Mouse (Mus musculus) layer of hippocampus, postnatal 10 days (tissue): ENCODE measurements around the gene Insyn1. TPM values are rescaled to one million over a fixed set of nuclear protein-coding genes. Genes with fewer than 3 reads are reported as not detected.

Experiments used
- DNase-seq, 2 experiments: peaks; one replicate each; pipeline ENCODE4 v3.0.0; 2021; ENCODE audit warnings: low spot score in 2 of 2
- total RNA-seq, 2 experiments: library from RNA; stranded (reverse); gene quantifications; 2 replicates each; pipeline ENCODE4 v1.2.3; 2021

The Insyn1 gene
- total RNA-seq, 2 experiments from 2014 or later: 145 TPM

DNA sequence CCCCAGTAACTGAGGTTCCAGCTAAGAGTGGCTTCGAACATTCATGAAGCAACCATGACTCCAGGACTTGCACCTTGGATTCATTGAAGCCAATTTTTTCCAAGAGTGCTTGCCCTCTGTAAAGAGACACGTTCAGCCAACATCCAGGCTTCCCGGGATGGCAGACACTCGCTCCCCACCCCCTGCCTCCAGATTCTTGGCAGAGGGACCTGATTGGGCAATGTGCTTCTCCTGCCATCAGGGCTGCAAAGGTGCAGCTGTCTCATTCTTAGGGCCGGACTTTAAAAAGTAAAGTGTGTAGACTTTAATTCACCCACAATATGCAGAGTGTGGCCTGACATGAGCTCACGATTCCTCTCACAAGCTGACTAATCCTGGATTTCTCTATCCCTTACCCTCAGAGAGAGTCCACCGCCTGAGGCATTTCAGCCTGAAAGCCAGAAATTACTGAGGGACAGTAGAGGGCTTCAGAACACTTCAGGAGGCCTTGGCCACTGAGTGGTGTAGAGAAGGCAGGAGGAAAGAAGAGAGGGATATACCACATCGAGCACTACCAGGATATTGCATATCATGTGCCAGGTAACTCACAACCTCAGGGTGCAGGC lies 15.1 kb upstream of the Insyn1 start:
- no peak for DNase-seq

- no peak for DNase-seq
Observed at GRCm38 (mm10) chr9:58487076-58487475, 1.3 kb upstream of the Insyn1 start.

DNA sequence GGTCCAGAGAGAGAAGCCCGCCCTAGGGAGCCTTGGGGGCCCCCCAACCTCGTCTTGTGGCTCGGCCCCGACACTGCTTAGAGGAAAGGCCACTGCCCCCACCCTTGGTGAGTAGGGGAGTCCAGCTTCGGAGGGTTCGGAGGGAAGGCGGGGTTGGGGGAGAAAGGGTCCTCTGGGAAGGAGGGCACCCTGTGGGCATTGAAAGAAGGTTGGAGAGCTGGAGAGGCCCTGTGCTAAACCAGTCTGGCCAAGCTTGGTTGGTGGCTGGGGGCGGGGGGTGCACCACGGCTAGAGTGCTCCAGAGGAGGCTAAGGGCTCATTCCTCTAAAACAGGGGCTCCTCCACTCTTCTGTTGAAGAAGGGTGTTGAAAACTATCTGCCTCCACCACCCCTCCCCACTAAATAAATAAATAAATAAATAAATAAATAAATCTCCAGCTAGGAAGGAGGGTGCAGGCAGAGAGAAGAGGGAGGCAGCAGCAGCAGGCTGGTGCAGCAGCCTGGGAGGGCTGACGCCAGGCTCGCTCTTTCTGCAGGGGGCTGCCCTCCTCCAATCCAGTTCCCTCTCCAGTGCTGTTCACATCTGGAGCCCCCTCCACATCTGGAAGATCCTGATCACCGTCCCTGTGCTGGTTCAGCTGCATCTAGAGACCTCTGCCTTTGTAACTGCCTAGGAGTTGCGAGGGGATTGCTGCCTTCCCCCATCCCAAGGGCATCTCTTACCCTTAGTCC lies 896 bp downstream of the Insyn1 start:
- DNase-seq: peak; percentile 52 to 58

DNA sequence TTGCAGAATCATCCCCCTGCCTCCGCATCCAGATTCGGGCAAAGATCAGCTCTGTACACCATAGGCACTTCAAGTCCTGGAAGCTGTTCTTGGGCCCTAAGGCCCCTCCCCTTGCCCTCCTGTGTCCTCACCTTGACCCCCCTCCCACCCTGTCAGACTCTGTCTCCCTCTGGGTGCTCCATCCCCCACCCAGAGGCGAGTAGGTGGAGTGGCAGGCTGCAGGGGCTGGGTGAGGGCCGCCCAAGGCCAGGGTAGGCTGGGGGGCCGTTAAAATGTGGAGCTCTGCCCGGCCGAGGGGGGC lies 1.4 kb downstream of the Insyn1 start:
- no peak for DNase-seq

DNA sequence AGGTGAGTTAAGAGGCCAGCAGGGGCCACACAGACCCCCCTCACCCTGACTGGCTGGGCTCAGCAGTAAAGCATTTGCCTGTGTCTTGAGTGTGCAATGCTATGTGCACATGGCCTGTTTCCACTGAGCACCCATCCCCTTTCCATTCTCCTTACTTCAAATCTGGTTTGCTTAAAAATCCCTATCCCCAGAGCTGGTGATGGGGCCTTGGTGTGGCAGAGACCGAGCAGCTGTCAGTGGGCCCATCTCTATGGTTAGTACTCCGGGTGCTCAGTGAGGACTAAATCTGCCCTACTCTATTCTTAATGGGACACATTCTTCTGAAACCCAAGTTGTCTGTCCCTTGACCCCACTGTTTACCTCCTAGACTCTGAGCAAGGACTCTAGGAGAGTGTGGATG lies 2.0 kb downstream of the Insyn1 start:
- DNase-seq: no peak

DNA sequence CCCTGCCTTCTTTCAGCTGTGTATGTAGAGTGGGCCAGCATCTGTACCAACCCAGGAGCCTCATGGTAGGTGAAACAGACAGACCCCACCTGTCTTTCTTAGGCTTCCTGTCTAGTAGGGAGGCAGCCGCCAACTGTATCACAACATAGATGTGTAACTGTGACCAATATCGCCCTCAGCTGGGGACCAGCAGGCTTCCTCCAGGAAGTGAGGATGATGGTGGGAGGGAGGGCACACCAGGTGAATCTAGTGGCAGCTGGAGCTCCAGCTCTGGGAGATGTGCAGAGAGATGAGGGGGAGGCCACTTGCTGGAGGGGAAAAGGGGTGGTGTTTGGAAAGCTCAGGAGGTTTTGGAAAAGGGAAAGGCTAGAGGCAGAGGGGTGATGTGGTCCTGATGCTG lies 6.6 kb downstream of the Insyn1 start:
- DNase-seq: no peak

DNA sequence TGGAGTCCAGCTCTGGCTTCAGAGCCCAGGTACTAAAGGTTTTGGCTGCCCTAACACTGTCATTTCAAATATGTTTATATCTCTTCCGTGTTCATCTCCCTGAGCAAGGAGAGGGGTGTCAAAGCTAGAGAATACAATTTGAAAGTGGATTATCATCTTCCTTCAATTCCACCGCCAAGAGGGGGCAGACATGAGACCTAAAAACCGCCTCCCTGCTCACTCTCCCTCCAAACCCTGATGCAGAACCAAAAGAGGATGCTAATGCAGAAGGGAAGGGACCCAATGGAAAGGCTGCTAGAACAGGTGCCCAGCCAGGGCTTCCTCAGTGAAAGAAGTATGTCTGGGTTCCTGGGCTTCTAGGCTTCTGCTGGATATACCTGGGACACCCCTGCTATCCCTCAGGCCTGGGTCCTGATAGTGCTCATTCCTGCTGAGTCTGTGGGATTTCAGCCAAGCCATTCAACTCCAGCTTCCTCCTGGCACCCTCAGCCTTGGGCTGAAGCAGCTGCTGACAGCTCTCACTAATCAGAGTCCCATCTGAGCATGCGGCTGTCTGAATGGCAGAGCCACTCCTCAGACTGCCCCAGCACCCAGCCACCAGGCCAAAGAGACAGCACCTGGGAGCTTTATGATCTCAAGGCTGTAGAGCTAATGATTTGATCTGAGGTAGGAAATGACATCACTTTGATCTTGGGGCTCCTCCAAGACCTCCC lies 8.2 kb downstream of the Insyn1 start:
- peak; percentile 51 to 54 for DNase-seq

DNA sequence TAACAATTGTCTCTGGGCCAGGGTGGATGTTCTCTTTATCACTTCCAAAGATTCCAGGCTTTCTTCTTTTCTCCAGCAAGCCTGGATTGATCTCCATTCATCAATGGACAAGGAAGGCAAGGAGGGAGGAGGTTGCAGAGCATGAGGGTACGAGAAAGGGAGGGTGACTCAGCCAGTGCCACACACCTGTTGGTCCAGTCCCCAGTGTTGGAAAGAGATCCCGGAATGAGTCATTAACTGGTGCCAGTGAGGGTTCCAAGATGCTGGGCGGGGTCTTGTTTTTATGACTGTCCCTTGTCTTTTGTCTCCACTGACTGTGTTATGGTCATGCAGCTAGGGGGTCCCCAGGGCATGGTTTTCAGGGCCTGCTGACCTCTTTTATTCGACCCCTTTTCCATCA lies 9.5 kb downstream of the Insyn1 start:
- no peak for DNase-seq

DNA sequence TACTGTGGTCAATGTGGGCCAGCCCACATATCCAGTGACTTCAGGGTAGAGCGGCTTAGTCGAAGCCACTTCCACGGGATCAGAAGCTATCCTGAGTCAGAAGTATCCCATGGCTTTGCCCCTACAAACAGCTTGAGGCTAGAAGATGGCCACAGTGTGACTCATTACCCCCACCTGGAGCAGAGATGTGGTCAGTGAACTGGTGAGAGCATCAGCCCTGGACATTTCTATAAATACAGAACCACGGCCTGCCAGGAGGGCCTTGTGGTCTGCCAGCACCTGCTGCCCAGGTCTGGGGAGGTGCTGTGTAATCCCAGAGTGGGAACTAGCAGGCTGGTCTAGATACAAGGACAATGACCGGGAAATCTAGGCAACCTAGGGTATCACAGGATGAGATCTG lies 12.5 kb downstream of the Insyn1 start:
- DNase-seq: no peak

- no peak for DNase-seq
Observed at GRCm38 (mm10) chr9:58507216-58508005, 19.0 kb downstream of the Insyn1 start.

DNA sequence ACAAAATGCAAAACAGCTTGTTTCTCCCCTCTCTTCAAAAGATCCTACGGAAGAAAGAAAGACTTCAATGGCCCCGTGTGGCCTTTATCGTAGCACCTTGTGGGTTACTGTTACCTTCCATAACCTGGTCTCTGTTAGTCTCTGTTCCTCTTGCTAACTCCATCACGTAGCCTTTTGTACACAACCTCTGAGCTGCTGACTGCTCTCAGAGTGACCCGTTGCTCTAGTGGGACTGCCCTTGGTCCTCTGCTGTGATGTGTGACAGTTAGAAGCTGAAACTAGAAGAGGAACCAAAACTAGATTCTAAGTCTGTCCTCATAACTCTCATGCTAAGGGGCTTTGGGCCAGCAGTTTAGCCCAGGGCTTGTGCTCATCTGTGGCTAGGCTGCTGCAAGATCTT lies 22.0 kb downstream of the Insyn1 start:
- DNase-seq: no peak

DNA sequence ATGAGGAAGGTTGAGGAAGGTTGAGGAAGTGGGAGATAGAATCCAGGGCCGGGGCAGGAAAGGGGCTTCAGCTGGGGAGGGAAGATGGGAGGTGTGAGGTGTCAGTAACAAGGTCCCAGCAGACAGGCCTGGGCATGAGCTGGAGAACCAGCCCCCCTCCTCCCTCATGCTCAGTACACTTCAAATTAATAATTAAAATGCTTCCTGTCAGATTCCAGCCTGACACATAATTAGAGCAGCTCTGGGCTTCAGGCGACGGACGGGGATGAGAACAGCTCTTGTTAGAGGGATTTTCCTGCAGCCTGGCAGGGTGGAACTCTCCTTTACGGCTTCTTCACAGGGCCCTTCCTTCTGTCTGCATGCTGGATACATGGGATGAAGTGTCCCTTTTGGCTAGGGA lies 25.3 kb downstream of the Insyn1 start:
- no peak for DNase-seq

GRCm38 (mm10) chr9:58516480-58516879 lies 28.1 kb downstream of the Insyn1 start:
- DNase-seq: no peak

DNA sequence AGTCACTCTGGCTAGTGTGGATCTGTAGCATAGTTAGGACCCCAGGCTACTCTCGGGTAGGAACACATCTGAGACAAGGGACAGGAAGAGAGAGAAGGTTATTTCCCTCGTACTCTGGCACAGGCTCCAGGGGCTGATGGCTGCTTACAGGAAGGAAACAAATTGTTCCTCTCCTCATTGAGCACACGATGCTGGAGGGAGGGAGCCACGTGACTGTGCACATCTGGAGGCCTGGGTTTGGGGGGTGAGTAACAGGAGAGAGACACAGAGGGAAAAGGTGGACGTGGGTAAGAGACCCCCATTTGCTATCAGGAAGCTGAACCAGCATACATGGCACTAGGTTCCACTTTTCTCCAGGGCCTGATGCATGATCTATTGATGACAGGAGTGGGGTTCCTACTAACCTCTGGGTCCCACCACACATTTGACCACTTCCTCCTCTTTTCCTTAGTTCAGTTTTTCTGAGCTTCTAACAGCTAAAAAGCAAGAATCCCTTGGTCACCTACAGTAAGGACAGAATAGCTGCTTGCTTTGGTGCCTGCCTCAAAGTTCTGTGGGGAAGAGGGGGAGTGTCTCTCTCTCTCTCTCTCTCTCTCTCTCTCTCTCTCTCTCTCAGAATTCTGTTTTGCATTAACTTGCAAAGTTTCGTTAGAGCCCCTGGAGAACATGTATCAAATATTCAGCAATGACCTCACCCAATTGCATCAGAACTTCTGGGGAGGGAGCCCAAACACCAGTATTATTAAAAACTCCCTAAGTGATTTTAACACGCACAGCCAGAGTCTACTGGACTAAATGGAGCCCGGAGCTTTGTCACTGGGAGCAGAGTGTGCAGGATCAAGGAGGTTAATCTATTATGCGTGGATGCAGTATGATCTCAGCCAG lies 29.7 kb downstream of the Insyn1 start:
- no peak for DNase-seq

- no peak for DNase-seq
Observed at GRCm38 (mm10) chr9:58519953-58520352, 31.6 kb downstream of the Insyn1 start.

GRCm38 (mm10) chr9:58520816-58521581 lies 32.6 kb downstream of the Insyn1 start:
- DNase-seq: no peak

DNA sequence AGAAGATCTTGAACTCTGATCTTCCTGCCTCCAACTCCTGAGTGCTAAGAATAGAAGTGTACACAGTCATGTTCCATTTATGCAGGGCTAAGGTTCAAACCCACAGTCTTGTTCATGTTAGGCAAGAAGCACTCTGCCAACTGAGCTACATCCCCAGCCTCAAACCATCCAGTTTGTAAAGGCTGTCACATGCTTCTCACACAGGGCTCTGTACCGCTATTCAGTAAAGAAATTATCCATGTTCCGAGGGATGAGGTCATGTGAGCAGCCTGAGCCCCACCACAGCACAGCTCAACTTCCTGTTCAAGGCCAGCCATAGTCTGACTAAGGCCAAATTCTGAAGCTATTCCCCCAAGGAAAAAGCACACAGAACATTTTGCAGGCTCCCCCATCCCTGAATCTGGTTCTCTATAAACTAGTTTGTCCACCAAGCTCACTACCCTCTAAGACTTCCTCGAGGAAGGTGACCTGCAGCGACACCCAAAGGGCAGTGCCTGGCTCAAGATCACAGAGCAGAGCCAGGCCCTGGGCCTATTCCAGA lies 33.5 kb downstream of the Insyn1 start:
- DNase-seq: no peak

DNA sequence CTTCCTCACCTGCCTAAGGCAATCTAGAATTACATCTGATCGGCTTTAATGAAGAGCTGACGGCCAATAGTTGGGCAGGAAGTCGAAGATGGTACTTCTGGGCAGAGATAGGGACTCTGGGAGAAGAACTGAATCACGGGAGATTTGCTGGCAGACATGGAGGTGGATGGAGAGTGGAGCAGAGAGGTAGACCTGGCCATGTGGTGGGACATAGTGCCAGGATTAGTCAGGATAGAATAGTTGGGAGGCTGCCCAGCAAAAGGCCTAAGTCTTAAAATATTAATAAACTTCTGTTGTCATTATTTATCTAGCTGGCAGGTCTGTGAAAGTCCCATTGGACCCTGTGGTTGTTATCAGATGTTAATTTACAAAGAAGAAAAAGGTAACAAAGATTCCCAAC lies 36.7 kb downstream of the Insyn1 start:
- DNase-seq: no peak

DNA sequence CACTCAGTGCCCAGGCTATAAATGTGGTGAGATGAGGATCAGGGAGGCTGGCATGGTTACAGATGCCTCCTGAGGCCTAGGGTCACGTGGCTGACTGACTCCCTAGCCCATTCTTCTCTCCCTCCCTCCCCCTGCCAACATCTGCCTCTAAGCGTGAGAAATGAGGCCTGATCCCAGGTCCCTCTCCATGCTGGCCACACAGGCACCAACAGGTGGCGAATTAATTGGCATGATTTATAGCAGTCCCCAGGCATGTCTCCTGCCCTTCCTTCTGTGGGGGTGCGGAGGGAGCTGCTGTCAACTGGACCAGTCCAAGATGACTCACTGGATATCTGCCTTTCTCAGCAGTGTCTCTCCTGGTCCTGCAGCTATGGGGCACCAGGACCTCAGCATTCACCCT lies 39.4 kb downstream of the Insyn1 start:
- no peak for DNase-seq

DNA sequence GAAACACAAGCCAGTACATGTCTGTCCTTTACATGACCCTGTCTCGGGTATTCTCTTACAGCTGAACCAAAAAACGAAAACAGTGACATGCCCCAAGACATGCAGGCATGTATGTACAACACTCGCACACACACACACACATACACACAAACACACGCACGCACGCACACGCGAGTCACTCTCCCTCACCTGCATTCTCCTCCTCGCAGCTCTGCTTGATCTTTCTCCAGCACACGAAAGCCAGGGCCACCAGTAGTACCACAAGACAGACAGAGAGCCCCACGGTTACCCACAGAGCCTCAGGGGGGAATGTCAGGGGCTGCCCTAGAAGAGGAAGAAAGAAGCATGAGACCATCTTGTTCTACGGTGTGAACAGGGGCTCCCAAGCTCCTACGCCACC lies 42.0 kb downstream of the Insyn1 start:
- DNase-seq: no peak
